Mouse (Mus musculus) ovary, adult 2 months (tissue): ENCODE data around the gene Ccnl2. TPM values are rescaled to one million over a fixed set of nuclear protein-coding genes. Genes with fewer than 3 reads are reported as not detected.

ENCODE experiments used
- polyA plus RNA-seq: library from polyadenylated mRNA; depleted of rRNA; stranded (reverse); fragments of >200 nt; gene quantifications from 2 replicates; pipeline ENCODE4 v1.2.3, GENCODE M21; 2012; rRNA removed

The Ccnl2 gene
- 79.1 and 80.1 TPM in 2 replicates for polyA plus RNA-seq

DNA sequence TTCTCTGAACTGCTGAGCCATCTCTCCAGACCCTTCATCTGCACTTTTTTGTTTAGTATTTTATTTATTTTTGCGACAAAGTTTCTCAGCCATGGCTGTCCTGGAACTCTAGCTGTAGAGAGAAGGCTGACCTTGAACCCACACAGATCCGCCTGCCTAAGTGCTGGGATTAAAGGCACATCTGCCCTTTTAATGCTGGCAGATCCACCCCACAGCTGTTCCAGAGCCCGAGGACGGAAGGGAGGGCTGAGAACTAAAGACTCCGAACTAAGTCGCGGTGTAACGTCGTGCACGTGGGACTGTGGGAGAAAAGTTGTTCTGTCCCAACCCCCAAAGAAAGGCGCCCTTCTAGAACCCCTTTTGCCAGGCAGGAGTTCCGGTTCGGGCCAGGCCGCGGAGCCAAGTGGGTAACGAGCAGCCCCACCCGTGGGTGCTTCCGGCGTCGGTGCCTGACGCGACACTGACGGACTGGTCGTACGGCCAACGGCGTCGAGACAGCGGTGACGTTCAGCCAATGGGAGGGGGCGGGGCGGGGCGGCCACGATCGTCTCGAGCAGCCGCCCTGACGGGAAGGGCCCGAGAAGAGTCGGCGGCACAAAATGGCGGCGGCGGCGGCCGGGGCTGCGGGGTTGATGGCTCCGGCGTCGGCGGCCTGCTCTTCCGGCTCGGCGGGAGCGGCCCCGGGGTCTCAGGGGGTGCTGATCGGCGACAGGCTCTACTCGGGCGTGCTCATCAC, at the start of gene Ccnl2:
Gene Ccnl2 (plus strand): TSS at position 561 of the 736 bp plus-strand sequence.

GRCm38 (mm10) chr4:155774280-155774754, 38.0 kb upstream of the Ccnl2 start, which contains the start of gene Vwa1:
Gene Vwa1, minus strand, starts transcription at chr4:155774698.

DNA sequence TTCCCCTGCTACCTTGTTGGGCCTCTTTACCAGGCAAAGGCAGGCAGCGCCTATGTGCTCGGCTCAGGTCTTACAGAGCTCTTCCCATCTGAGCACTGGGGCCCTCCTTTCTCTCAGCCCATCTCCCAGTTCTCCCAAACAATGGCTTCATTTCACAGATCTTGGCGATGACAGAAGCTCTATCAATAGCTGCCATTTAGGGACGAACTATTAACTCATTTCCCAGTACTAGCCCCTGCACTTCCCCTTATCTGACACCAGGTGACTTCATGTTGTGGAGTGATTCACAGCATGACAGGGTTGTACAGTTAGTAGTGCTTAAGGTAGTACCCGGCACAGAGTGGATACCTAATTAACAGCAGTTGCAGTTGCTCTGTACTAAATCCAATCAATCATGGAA, 26.5 kb upstream of the Ccnl2 start, which contains the start of gene Tmem88b:
Gene Tmem88b (minus strand): TSS at position 56 of the 400 bp plus-strand sequence.

GRCm38 (mm10) chr4:155790021-155790489, 22.2 kb upstream of the Ccnl2 start, which contains the start of gene Ankrd65:
Gene Ankrd65, plus strand, starts transcription at chr4:155790439.

GRCm38 (mm10) chr4:155802741-155803339, 9.4 kb upstream of the Ccnl2 start, which contains the start of gene Mrpl20:
Gene Mrpl20, plus strand, starts transcription at chr4:155802878.

GRCm38 (mm10) chr4:155831205-155831766, 19.0 kb downstream of the Ccnl2 start, which contains the start of gene Aurkaip1:
Gene Aurkaip1, plus strand, starts transcription at chr4:155831272.

DNA sequence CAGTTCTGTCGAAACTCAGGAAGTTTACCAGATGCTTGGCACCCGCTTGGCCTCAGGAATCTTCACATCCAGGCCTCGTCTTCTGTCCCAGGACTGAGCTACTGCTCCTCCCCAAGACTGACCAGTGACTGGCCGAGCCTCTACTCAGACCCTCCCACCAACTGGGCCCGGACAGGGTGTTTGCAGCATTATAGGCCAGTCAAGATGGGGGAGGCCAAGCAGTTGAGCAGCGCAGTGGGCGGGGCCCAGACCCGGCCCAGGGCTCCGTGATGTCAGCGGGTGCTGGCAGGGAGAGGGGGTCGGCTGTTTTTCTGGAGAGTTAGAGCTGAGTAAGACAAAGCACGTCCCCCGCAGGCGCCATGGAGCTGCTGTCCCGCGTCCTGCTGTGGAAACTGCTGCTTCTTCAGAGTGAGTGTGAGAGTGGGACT, 27.2 kb downstream of the Ccnl2 start, which contains the start of gene Mxra8:
Gene Mxra8 (plus strand): TSS at position 198 of the 428 bp plus-strand sequence.

GRCm38 (mm10) chr4:155846871-155847578, 34.7 kb downstream of the Ccnl2 start, which contains the start of gene Dvl1:
Gene Dvl1, plus strand, starts transcription at chr4:155847402.

DNA sequence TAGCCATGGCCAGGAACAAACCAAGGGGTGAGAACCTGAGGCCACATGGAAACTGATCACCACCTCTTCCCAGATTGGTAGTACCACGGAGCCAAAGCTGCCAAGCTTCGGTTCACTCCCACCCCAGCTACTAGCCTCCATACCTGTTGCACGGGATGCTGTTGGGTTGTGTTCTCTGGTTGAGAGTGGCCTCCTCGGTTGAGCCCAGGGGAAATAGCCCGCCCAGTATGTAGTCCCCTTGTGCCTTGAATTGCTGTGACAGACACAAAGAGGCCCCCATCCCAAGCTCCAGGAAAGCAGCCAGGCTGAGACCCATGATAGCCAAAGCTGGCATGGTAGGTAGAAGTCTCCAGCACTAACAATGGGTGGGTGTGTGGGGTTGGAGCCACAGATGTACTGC, 50.7 kb downstream of the Ccnl2 start, which contains the start of gene Tas1r3:
Gene Tas1r3 (minus strand): TSS at position 362 of the 400 bp plus-strand sequence.

DNA sequence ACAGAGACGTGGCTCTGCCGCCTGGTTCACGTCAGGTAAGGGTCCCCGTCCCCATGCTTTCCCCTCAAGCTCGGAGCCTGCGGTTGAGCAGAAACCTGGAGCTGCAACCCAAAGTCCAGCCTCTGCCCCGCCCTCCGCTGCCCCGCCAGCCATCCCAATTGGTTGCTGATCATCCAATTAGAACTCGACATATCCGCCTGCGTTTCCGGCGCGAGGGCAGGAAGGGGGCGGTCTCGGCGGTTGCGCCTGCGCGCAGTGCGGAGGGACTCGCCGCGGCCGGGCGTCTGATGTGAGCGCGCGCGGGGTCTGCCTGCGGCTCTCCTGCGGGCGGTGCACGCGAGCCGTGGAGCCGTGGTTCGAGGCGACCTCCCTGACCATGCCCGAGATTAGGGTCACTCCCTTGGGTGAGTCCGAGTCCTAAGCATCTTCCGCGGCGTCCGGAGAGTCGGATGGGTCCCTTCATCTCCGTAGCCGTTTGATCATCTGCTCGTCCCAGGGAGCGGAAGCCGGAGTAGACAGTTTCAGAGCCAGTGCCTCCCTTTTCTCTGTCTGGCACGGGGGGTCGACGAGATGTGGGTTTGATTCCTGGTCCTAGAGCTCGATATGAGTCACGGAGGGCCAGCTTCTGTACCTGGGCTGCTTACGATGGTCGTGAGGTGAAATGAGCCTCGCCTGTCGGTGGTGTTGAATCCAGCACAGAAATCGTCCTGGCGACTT, 57.2 kb downstream of the Ccnl2 start, which contains the start of the genes Cptp and Ints11:
Gene Cptp (minus strand): TSS at position 124 of the 717 bp plus-strand sequence.
Gene Ints11 (plus strand): TSS at position 230 of the 717 bp plus-strand sequence.

Other genes with a start within 250 kb of the Ccnl2 start
- 10.1 and 12.7 TPM in 2 replicates for gene Slc35e2, start 211.1 kb upstream of the Ccnl2 start, polyA plus RNA-seq
- gene Cdk11b, start 187.6 kb upstream of the Ccnl2 start, polyA plus RNA-seq, result 14.6 and 18.3 TPM in 2 replicates
- not detected in 2 replicates for gene Gm10563, start 167.1 kb upstream of the Ccnl2 start, polyA plus RNA-seq
- gene Mmp23, start 159.1 kb upstream of the Ccnl2 start, polyA plus RNA-seq, result 270 and 504 TPM in 2 replicates
- gene Mib2, start 143.3 kb upstream of the Ccnl2 start, polyA plus RNA-seq, result 183 and 185 TPM in 2 replicates
- gene Fndc10, start 118.1 kb upstream of the Ccnl2 start, polyA plus RNA-seq, result 119 and 120 TPM in 2 replicates
- 155 and 186 TPM in 2 replicates for gene Ssu72, start 107.7 kb upstream of the Ccnl2 start, polyA plus RNA-seq
- gene Tmem240, start 77.7 kb upstream of the Ccnl2 start, polyA plus RNA-seq, result 4.8 and 6.1 TPM in 2 replicates
- 164 and 228 TPM in 2 replicates for gene Atad3a, start 51.4 kb upstream of the Ccnl2 start, polyA plus RNA-seq
- 38.0 and 45.5 TPM in 2 replicates for gene Vwa1, start 37.8 kb upstream of the Ccnl2 start, polyA plus RNA-seq
- 0.81 and 0.84 TPM in 2 replicates for gene Tmem88b, start 26.6 kb upstream of the Ccnl2 start, polyA plus RNA-seq
- gene Ankrd65, start 22.1 kb upstream of the Ccnl2 start, polyA plus RNA-seq, result 7.0 and 7.3 TPM in 2 replicates
- 47.9 and 50.3 TPM in 2 replicates for gene Mrpl20, start 9.6 kb upstream of the Ccnl2 start, polyA plus RNA-seq
- gene Aurkaip1, start 18.8 kb downstream of the Ccnl2 start, polyA plus RNA-seq, result 206 and 229 TPM in 2 replicates
- 550 and 561 TPM in 2 replicates for gene Mxra8, start 27.2 kb downstream of the Ccnl2 start, polyA plus RNA-seq
- gene Dvl1, start 34.9 kb downstream of the Ccnl2 start, polyA plus RNA-seq, result 237 and 243 TPM in 2 replicates
- gene Tas1r3, start 50.9 kb downstream of the Ccnl2 start, polyA plus RNA-seq, result 1.3 and 1.4 TPM in 2 replicates
- 43.1 and 47.1 TPM in 2 replicates for gene Cptp, start 57.0 kb downstream of the Ccnl2 start, polyA plus RNA-seq
- 49.6 and 63.3 TPM in 2 replicates for gene Ints11, start 57.1 kb downstream of the Ccnl2 start, polyA plus RNA-seq
- 142 and 148 TPM in 2 replicates for gene Pusl1, start 79.3 kb downstream of the Ccnl2 start, polyA plus RNA-seq
- 47.6 and 51.6 TPM in 2 replicates for gene Acap3, start 79.3 kb downstream of the Ccnl2 start, polyA plus RNA-seq
- gene Ube2j2, start 131.3 kb downstream of the Ccnl2 start, polyA plus RNA-seq, result 132 and 145 TPM in 2 replicates
- gene C1qtnf12, start 149.8 kb downstream of the Ccnl2 start, polyA plus RNA-seq, result 68.8 and 73.0 TPM in 2 replicates
- 24.3 and 26.5 TPM in 2 replicates for gene B3galt6, start 180.2 kb downstream of the Ccnl2 start, polyA plus RNA-seq
- gene Sdf4, start 180.4 kb downstream of the Ccnl2 start, polyA plus RNA-seq, result 48.7 and 65.1 TPM in 2 replicates
- gene Tnfrsf4, start 201.4 kb downstream of the Ccnl2 start, polyA plus RNA-seq, result 3.9 and 6.8 TPM in 2 replicates
- 1.3 and 2.4 TPM in 2 replicates for gene Tnfrsf18, start 213.7 kb downstream of the Ccnl2 start, polyA plus RNA-seq
- gene Ttll10, start 246.9 kb downstream of the Ccnl2 start, polyA plus RNA-seq, result 12.9 and 21.0 TPM in 2 replicates